Mouse (Mus musculus) olfactory bulb, adult 2 months (tissue): ENCODE results near the gene Phldb2. TPM values are rescaled to one million over a fixed set of nuclear protein-coding genes. Genes with fewer than 3 reads are reported as not detected.

ENCODE experiments used
- H3K27ac ChIP-seq: fragments of 200-500 bp; 2 replicates; pipeline ENCODE4 v1.5.1; 2012; ENCODE audit warnings: low read depth, low read length; ENCODE audit not compliant: insufficient read depth
- H3K4me1 ChIP-seq: fragments of 200-500 bp; 2 replicates; pipeline ENCODE4 v1.6.1; 2012; ENCODE audit warnings: low read length; ENCODE audit not compliant: control insufficient read depth, insufficient read depth
- H3K4me3 ChIP-seq: fragments of 200-500 bp; 2 replicates; pipeline ENCODE4 v1.5.1; 2012; ENCODE audit warnings: mild to moderate bottlenecking, low read depth, low read length, moderate library complexity; ENCODE audit not compliant: insufficient read depth
- CTCF ChIP-seq: fragments of 200-500 bp; IDR thresholded peaks from 2 replicates; pipeline ENCODE4 v1.5.1; 2012; ENCODE audit warnings: low read depth, mild to moderate bottlenecking, low read length, moderate library complexity; ENCODE audit not compliant: insufficient read depth
- POLR2A ChIP-seq: fragments of 200-500 bp; IDR thresholded peaks from 2 replicates; pipeline ENCODE4 v1.6.1; 2012; ENCODE audit warnings: mild to moderate bottlenecking, low read depth, low read length, moderate library complexity; ENCODE audit not compliant: insufficient read depth
- WGBS: fragments of 180-500 bp; shearing (Covaris S2); methylation state at CpG from one replicate; pipeline ENCODE4 v1.1.7; 2018; 5-methylcytosine and 5-hydroxymethylcytosine counted together
- polyA plus RNA-seq: library from polyadenylated mRNA; stranded (reverse); fragments of >200 nt; gene quantifications from 2 replicates; pipeline ENCODE4 v1.2.4, GENCODE M21; 2012; ENCODE audit warnings: low replicate concordance; ENCODE audit not compliant: missing spikeins, insufficient read depth, insufficient read length

The Phldb2 gene
- polyA plus RNA-seq, 1 experiment: not detected

- Histone ChIP-seq H3K27ac (no peak overlapping the region), H3K4me1 (no peaks in the 10 kb centered on the region), H3K4me3 (no peak overlapping the region)
- 9% methylated on average over 9 of the region's 9 CpGs for WGBS
- TF ChIP-seq CTCF (no peak), POLR2A (no peak)
Observed at GRCm38 (mm10) chr16:45756855-45757254, 196.5 kb downstream of the Phldb2 start.

GRCm38 (mm10) chr16:45743591-45744144, 209.7 kb downstream of the Phldb2 start:
- Histone ChIP-seq H3K27ac (no peak overlapping the region), H3K4me1 (peaks cover 5% of the 10 kb centered on the region; the same call in 1 of the 2 replicates), H3K4me3 (no peak overlapping the region)
- WGBS: 71% methylated on average over 4 of the region's 4 CpGs
- TF ChIP-seq POLR2A (no peak), CTCF (no peak)

- under 1% methylated on average over 51 of the region's 51 CpGs for WGBS
- peak within 1 kb of the TSS; percentile 98 for H3K27ac ChIP-seq
- peak; percentile 81 for TF ChIP-seq POLR2A
- TF ChIP-seq CTCF: no peak
- H3K4me3 ChIP-seq: peak within 1 kb of the TSS; percentile 98
- H3K4me1 ChIP-seq: peaks cover 5% of the 10 kb centered on the region; the same call in 1 of the 2 replicates
Observed at GRCm38 (mm10) chr16:45742615-45743476, 210.6 kb downstream of the Phldb2 start, which contains the start of gene Abhd10. Abhd10 (minus strand) TSS chr16:45742955.

- H3K27ac ChIP-seq: no peak overlapping the region
- WGBS: 87% methylated on average over 8 of the region's 8 CpGs
- no peak for TF ChIP-seq POLR2A
- TF ChIP-seq CTCF: no peak
- peaks cover 3% of the 10 kb centered on the region; the same call in 1 of the 2 replicates for H3K4me1 ChIP-seq
- H3K4me3 ChIP-seq: no peak overlapping the region
Observed at GRCm38 (mm10) chr16:45737880-45738279, 215.5 kb downstream of the Phldb2 start.

GRCm38 (mm10) chr16:45736724-45737123, 216.7 kb downstream of the Phldb2 start:
- TF ChIP-seq CTCF: no peak
- no peak for TF ChIP-seq POLR2A
- Histone ChIP-seq H3K4me1 (peaks cover 3% of the 10 kb centered on the region; the same call in 1 of the 2 replicates), H3K4me3 (no peak overlapping the region), H3K27ac (no peak overlapping the region)
- 96% methylated on average over 3 of the region's 3 CpGs for WGBS

GRCm38 (mm10) chr16:45729163-45729562, 224.2 kb downstream of the Phldb2 start:
- WGBS: 77% methylated on average over 5 of the region's 5 CpGs
- H3K4me1 ChIP-seq: peaks cover 3% of the 10 kb centered on the region
- TF ChIP-seq POLR2A (no peak), CTCF (no peak)
- H3K4me3 ChIP-seq: no peak overlapping the region
- no peak overlapping the region for H3K27ac ChIP-seq

GRCm38 (mm10) chr16:45724742-45725102, 228.7 kb downstream of the Phldb2 start:
- Histone ChIP-seq H3K4me1 (peaks cover 10% of the 10 kb centered on the region), H3K27ac (peak overlapping the region; percentile 75), H3K4me3 (peak overlapping the region; percentile 68)
- TF ChIP-seq POLR2A (no peak), CTCF (no peak)
- 2% methylated on average over 10 of the region's 10 CpGs for WGBS

GRCm38 (mm10) chr16:45724061-45724741, 229.2 kb downstream of the Phldb2 start, which contains the start of gene Tagln3:
Tagln3 (minus strand) TSS chr16:45724608.
- TF ChIP-seq CTCF (no peak), POLR2A (no peak)
- peak within 1 kb of the TSS; percentile 68 for H3K4me3 ChIP-seq
- H3K4me1 ChIP-seq: peaks cover 10% of the 10 kb centered on the region
- WGBS: under 1% methylated on average over 30 of the region's 30 CpGs
- H3K27ac ChIP-seq: peak within 1 kb of the TSS; percentile 75
